Comparison of ENCODE assay signal across 22 mouse cellular contexts in genomic region chr17:87348353-87348752, GRCm38 (mm10).
DNase-seq lines count a peak whose midpoint lies in the region; ATAC-seq and TF ChIP-seq lines count a peak whose summit lies in the region.
"Had no signal": no experiment of that assay in that cellular context is flagged by ENCODE, and none has a peak within 500 bp of the region (broad histone marks: within the 10 kb centered on the region; RNA-seq: fewer than 3 reads in every experiment).

No protein-coding gene starts in this region.

- H3K27me3 ChIP-seq in intestine, embryonic 16.5 days (replicated peaks; ENCODE audit: control insufficient read depth, insufficient read depth, low read length) = no peaks in the 10 kb centered on the region
- no peaks in the 10 kb centered on the region for H3K27me3 ChIP-seq in intestine, embryonic 15.5 days (replicated peaks)
- H3K27me3 ChIP-seq in limb, embryonic 10.5 days (ENCODE audit: low read depth, poor library complexity, severe bottlenecking) = no peaks in the 10 kb centered on the region
- no peaks in the 10 kb centered on the region for H3K27me3 ChIP-seq in small intestine, adult 2 months (ENCODE audit: control insufficient read depth, insufficient read depth, low read length)
- H3K27me3 ChIP-seq: forebrain, embryonic 15.5 days; hindbrain, embryonic 15.5 days had no signal

- H3K9ac ChIP-seq in intestine, embryonic 16.5 days (ENCODE audit: low read depth, low read length) = no peak overlapping the region
- H3K9ac ChIP-seq in intestine, embryonic 15.5 days = no peak overlapping the region
- H3K9ac ChIP-seq: forebrain, embryonic 15.5 days; hindbrain, embryonic 15.5 days had no signal

- TF ChIP-seq CTCF in small intestine, adult 2 months (IDR thresholded peaks at IDR 0.05; ENCODE audit: extremely low read depth, insufficient read length, insufficient replicate concordance, low read depth, low read length) = no peak

- WGBS in intestine, embryonic 16.5 days = 60% methylated on average over 9 of the region's 9 CpGs
- WGBS in intestine, embryonic 15.5 days = 63% methylated on average over 9 of the region's 9 CpGs
- 40% methylated on average over 9 of the region's 9 CpGs for WGBS in limb, embryonic 10.5 days
- WGBS in small intestine, adult 2 months = 82% methylated on average over 9 of the region's 9 CpGs

- peaks cover 7% of the 10 kb centered on the region for H3K36me3 ChIP-seq in intestine, embryonic 16.5 days (ENCODE audit: control insufficient read depth, insufficient read depth, low read length)
- no peaks in the 10 kb centered on the region for H3K36me3 ChIP-seq in intestine, embryonic 15.5 days
- H3K36me3 ChIP-seq in limb, embryonic 10.5 days = no peaks in the 10 kb centered on the region
- H3K36me3 ChIP-seq in small intestine, adult 2 months (ENCODE audit: control insufficient read depth, insufficient read depth, low read length) = peaks cover 32% of the 10 kb centered on the region
- H3K36me3 ChIP-seq: forebrain, embryonic 15.5 days; hindbrain, embryonic 15.5 days had no signal

- peaks cover 33% of the 10 kb centered on the region for H3K4me1 ChIP-seq in intestine, embryonic 16.5 days (ENCODE audit: control insufficient read depth, insufficient read depth, low read length)
- peaks cover 36% of the 10 kb centered on the region for H3K4me1 ChIP-seq in intestine, embryonic 15.5 days (replicated peaks)
- H3K4me1 ChIP-seq in limb, embryonic 10.5 days = peaks cover 85% of the 10 kb centered on the region
- H3K4me1 ChIP-seq in small intestine, adult 2 months (ENCODE audit: control insufficient read depth, insufficient read depth, insufficient read length, low read length) = peaks cover 29% of the 10 kb centered on the region

- H3K4me2 ChIP-seq in intestine, embryonic 16.5 days (ENCODE audit: low read depth, low read length) = no peak overlapping the region
- H3K4me2 ChIP-seq in intestine, embryonic 15.5 days (replicated peaks) = no peak overlapping the region
- H3K4me2 ChIP-seq: forebrain, embryonic 15.5 days; heart, embryonic 11.5 days; hindbrain, embryonic 15.5 days had no signal

- TF ChIP-seq POLR2A in small intestine, adult 2 months (IDR thresholded peaks at IDR 0.05; ENCODE audit: low read depth, low read length) = no peak

- 0 out of 2 replicates have a peak overlapping the region, but pooled peaks have one; percentile 14 for H3K27ac ChIP-seq in intestine, embryonic 16.5 days (ENCODE audit: low read length)
- no peak overlapping the region for H3K27ac ChIP-seq in intestine, embryonic 15.5 days
- peak overlapping the region; percentile 42 for H3K27ac ChIP-seq in limb, embryonic 10.5 days
- H3K27ac ChIP-seq in small intestine, adult 2 months (ENCODE audit: insufficient read depth, low read depth, low read length) = peak overlapping the region; percentile 10; the same call in 1 of the 2 replicates
- H3K27ac ChIP-seq: forebrain, embryonic 15.5 days; hindbrain, embryonic 15.5 days had no signal

- no peaks in the 10 kb centered on the region for H3K9me3 ChIP-seq in intestine, embryonic 16.5 days (ENCODE audit: control insufficient read depth, low read length)
- H3K9me3 ChIP-seq in intestine, embryonic 15.5 days = no peaks in the 10 kb centered on the region
- no peaks in the 10 kb centered on the region for H3K9me3 ChIP-seq in limb, embryonic 10.5 days (replicated peaks)
- H3K9me3 ChIP-seq: forebrain, embryonic 15.5 days; hindbrain, embryonic 15.5 days had no signal

- intact Hi-C loops in heart, postnatal 36 days (cut with DNase I) = no loop called here

- DNase-seq in heart, adult 11 months = peak; percentile 91
- DNase-seq in heart, postnatal 36 days = no peak
- DNase-seq in limb, embryonic 10.5 days (ENCODE audit: low spot score) = no peak
- no peak for DNase-seq in left cerebral cortex, adult 11 months (ENCODE audit: low spot score)
- DNase-seq: adrenal gland, adult 8-10 months; adrenal gland, postnatal 25 days; cerebellum, adult 11-12 months; cerebellum, adult 8-10 months; cerebellum, postnatal 10 days; cerebellum, postnatal 36 days; embryo, embryonic 11 days; gastrocnemius, postnatal 10 days; heart, adult 18-20 months; kidney, adult 18-20 months had no signal

- H3K4me3 ChIP-seq in intestine, embryonic 16.5 days (ENCODE audit: low read length) = no peak overlapping the region
- H3K4me3 ChIP-seq in intestine, embryonic 15.5 days (replicated peaks) = no peak overlapping the region
- no peak overlapping the region for H3K4me3 ChIP-seq in limb, embryonic 10.5 days
- no peak overlapping the region for H3K4me3 ChIP-seq in small intestine, adult 2 months (ENCODE audit: low read depth, low read length)
- H3K4me3 ChIP-seq: forebrain, embryonic 15.5 days; hindbrain, embryonic 15.5 days had no signal

- no peak for ATAC-seq in intestine, embryonic 16.5 days
- ATAC-seq in intestine, embryonic 15.5 days = no peak
- ATAC-seq: activated CD4-positive, CD25-positive, alpha-beta regulatory T cell, adult 4 months; CD4-positive, CD25-positive, alpha-beta regulatory T cell, adult 4 months; forebrain, embryonic 15.5 days had no signal
